Mouse (Mus musculus) liver, embryonic 14.5 days (tissue): ENCODE measurements at regions not wholly inside any gene's neighbourhood (a gene's known extent, or its start where the extent isn't known, plus 50 kb on each side); places are given as distances from the start of the nearest gene placed in this dataset.

Experiments
- CTCF ChIP-seq: IDR thresholded peaks from 2 replicates; pipeline ENCODE4 v1.5.1; 2016; ENCODE audit warnings: antibody characterized with exemption, low read depth, control low read depth
- EP300 ChIP-seq: IDR thresholded peaks from 2 replicates; pipeline ENCODE4 v1.6.1; 2016; ENCODE audit warnings: antibody characterized with exemption, low read depth

GRCm38 (mm10) chr15:5811958-5812357, 487.6 kb upstream of the Dab2 start:
- TF ChIP-seq CTCF (no peak), EP300 (no peak)
